Mouse (Mus musculus) ES-E14 (cell line): ENCODE data around the gene Akap5. TPM values are rescaled to one million over a fixed set of nuclear protein-coding genes. Genes with fewer than 3 reads are reported as not detected.

Source experiments
- DNase-seq: peaks from one replicate; pipeline ENCODE4 v3.0.0-alpha.2; 2013; ENCODE audit warnings: low read depth, low spot score
- H3K27ac ChIP-seq: 2 replicates; pipeline ENCODE4 v1.5.1; 2012; ENCODE audit warnings: low read depth, mild to moderate bottlenecking, low read length, moderate library complexity, mixed read lengths; ENCODE audit not compliant: poor library complexity, insufficient read depth, severe bottlenecking
- H3K36me3 ChIP-seq: 2 replicates; pipeline ENCODE4 v1.6.1; 2012; ENCODE audit warnings: mild to moderate bottlenecking, low read length, moderate library complexity, mixed read lengths; ENCODE audit not compliant: control insufficient read depth, poor library complexity, insufficient read depth, severe bottlenecking
- H3K4me1 ChIP-seq, 2 experiments: fragments of 150-350 bp in 1 of 2; sonication (generic) in 1 of 2; 2 replicates each; pipeline ENCODE4 v1.6.1; 2012; ENCODE audit warnings: low read length in 2 of 2, mild to moderate bottlenecking in 1 of 2, mixed read lengths in 1 of 2; ENCODE audit not compliant: control insufficient read depth in 2 of 2, insufficient read depth in 2 of 2, poor library complexity in 1 of 2
- H3K4me3 ChIP-seq, 2 experiments: fragments of 150-350 bp in 1 of 2; sonication (generic) in 1 of 2; 2 replicates each; pipeline ENCODE4 v1.5.1; 2012; ENCODE audit warnings: low read length in 2 of 2, low read depth in 1 of 2, mild to moderate bottlenecking in 1 of 2, mixed read lengths in 1 of 2; ENCODE audit not compliant: insufficient read depth in 1 of 2, poor library complexity in 1 of 2, severe bottlenecking in 1 of 2
- H3K9ac ChIP-seq: 2 replicates; pipeline ENCODE4 v1.6.1; 2012; ENCODE audit warnings: low read depth, mild to moderate bottlenecking, low read length, mixed read lengths; ENCODE audit not compliant: poor library complexity, insufficient read depth, severe bottlenecking
- H3K9me3 ChIP-seq: fragments of 150-350 bp; sonication (generic); 2 replicates; pipeline ENCODE4 v1.6.1; 2012; ENCODE audit warnings: low read depth, mild to moderate bottlenecking, low read length; ENCODE audit not compliant: control insufficient read depth, insufficient read depth
- CHD2 ChIP-seq: IDR thresholded peaks from 2 replicates; pipeline ENCODE4 v1.6.1; 2014; ENCODE audit warnings: mild to moderate bottlenecking, low read depth, low read length, inconsistent platforms
- HCFC1 ChIP-seq: IDR thresholded peaks from 2 replicates; pipeline ENCODE4 v1.6.1; 2012; ENCODE audit warnings: low read length, inconsistent platforms, borderline replicate concordance; ENCODE audit not compliant: insufficient read depth
- MAFK ChIP-seq: IDR thresholded peaks from 2 replicates; pipeline ENCODE4 v1.6.1; 2014; ENCODE audit warnings: mild to moderate bottlenecking, low read depth, low read length, inconsistent platforms; ENCODE audit not compliant: insufficient read depth
- ZC3H11A ChIP-seq: IDR thresholded peaks from 2 replicates; pipeline ENCODE4 v1.6.1; 2012; ENCODE audit warnings: low read depth, mild to moderate bottlenecking, inconsistent platforms, low read length, borderline replicate concordance
- ZNF384 ChIP-seq: IDR thresholded peaks from 2 replicates; pipeline ENCODE4 v1.6.1; 2012; ENCODE audit warnings: low read depth, low read length, inconsistent platforms
- in situ Hi-C, 2 experiments: fragments of 600-800 bp; cut with MboI; formaldehyde crosslinking; loops; one replicate each; pipeline ENCODE4 v1.15.1; 2025; ENCODE audit warnings: low sequenced_read_pairs in 2 of 2, inconsistent platforms in 1 of 2; ENCODE audit not compliant: unreplicated experiment in 2 of 2
- total RNA-seq: library from RNA; depleted of rRNA; stranded (reverse); fragments of 300-350 nt; gene quantifications from 2 replicates; pipeline ENCODE4 v1.2.3, GENCODE M21; 2012

Gene Akap5
- total RNA-seq, 1 experiment, result 5.2 TPM

DNA sequence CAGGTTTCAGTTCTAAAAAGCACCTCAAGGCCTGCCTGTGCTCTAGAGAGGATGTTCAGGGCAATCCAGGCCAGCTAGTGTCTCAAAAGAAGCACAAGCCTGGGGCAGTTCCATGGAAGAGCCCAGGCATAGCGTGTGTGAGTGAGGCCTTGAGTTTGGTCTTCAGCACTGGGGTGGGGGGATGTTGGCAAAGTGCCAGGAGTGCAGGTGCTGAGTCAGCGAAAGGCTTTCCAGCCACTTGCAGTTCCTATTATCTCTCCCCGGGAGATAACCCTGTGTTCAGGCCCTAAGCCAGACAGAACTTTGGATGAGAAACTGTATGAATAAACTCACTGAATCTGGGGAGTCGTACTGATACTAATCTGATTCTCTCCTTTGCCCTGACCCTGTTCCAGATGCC, 42.6 kb upstream of the Akap5 start:
- H3K4me1 ChIP-seq, result no peaks in the 10 kb centered on the region
- in situ Hi-C loops, result no loop called here
- no peaks in the 10 kb centered on the region for H3K9me3 ChIP-seq
- peaks cover 66% of the 10 kb centered on the region for H3K36me3 ChIP-seq
- H3K9ac ChIP-seq, result no peak overlapping the region
- no peak for DNase-seq
- TF ChIP-seq MAFK, result peak; percentile 98
- TF ChIP-seq ZC3H11A, result no peak
- TF ChIP-seq HCFC1, result no peak
- TF ChIP-seq CHD2, result no peak
- no peak for TF ChIP-seq ZNF384
- no peak overlapping the region for H3K27ac ChIP-seq
- no peak overlapping the region for H3K4me3 ChIP-seq

DNA sequence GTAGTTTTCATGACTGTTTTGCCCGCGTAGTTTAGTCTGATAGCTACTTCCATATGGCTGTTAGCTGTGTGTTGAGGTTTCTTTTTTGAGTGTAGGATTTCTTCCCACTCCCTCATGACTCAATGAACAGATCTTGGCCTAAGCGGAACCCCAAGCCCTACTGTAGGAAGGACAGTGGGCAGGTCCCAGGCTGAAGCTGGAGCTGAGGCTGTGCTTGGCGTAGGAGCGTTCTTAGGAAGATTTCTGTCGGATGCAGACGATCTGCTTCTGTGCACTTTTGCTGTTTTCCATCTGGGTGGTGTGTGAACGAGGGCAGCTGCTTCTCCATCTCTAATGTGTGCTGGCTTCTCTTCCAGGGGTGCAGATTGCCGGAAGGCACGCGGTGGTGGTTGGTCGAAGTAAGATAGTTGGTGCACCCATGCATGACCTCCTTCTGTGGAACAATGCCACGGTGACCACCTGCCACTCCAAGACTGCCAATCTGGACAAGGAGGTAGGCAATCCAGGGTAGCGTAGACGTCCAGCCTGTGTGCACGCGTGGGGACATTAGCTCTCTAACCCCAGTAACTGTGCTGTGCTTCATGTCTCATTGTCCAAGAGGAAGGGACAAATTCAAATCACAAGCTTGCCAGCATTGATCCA, 42.0 kb upstream of the Akap5 start:
- H3K9me3 ChIP-seq, result no peaks in the 10 kb centered on the region
- in situ Hi-C loops, result no loop called here
- H3K4me1 ChIP-seq, result no peaks in the 10 kb centered on the region
- no peak overlapping the region for H3K9ac ChIP-seq
- no peak overlapping the region; the same call in 1 of the 2 replicates for H3K27ac ChIP-seq
- no peak overlapping the region for H3K4me3 ChIP-seq
- no peak for DNase-seq
- TF ChIP-seq HCFC1 (no peak), ZNF384 (no peak), CHD2 (no peak), MAFK (no peak), ZC3H11A (no peak)
- peaks cover 66% of the 10 kb centered on the region for H3K36me3 ChIP-seq

DNA sequence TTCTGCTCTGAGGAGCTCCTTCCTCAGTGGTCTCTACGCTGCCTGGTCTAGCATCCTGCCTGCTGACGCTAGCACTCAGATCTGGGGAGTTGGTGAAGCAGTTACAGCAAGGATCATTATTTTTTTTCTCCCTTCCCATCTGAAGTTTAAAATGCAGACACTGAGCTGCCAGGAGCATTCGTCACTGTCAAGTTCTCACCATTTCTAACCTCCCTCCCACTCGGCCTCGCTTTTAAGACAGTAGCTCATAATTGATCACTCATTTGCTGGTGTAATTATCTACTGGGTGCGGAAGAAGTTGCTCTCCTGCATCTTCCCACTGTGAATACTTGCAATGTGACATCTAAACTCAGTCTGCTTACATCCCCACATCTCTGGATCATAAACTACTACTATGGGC, 39.3 kb upstream of the Akap5 start:
- no peak overlapping the region for H3K9ac ChIP-seq
- peaks cover 67% of the 10 kb centered on the region for H3K36me3 ChIP-seq
- no peaks in the 10 kb centered on the region for H3K9me3 ChIP-seq
- in situ Hi-C loops, result no loop called here
- no peak overlapping the region for H3K27ac ChIP-seq
- no peak for TF ChIP-seq MAFK
- TF ChIP-seq ZC3H11A, result no peak
- no peak for TF ChIP-seq CHD2
- TF ChIP-seq HCFC1, result no peak
- no peak for TF ChIP-seq ZNF384
- H3K4me3 ChIP-seq, result no peak overlapping the region
- no peak for DNase-seq
- no peaks in the 10 kb centered on the region for H3K4me1 ChIP-seq

DNA sequence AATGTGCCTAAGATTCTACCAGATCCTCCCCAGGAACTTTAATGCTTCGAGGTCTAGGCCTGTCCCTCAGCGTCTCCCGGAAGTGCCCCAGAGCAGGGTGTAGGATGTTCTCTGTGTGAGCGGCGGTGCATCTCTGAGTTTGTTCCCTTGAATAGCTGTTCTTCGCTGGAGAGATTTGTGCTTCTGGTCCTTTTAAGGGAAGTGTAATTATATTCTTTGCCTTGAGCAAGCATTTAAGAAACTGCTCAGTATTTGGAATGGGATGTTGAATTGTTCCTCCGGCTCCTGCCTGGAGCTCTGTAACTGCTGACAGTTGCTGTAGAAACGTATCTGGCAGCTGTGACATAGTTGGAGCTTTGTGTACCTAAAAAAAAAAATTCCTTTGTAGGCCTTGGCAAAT, 36.7 kb upstream of the Akap5 start:
- in situ Hi-C loops, result no loop called here
- TF ChIP-seq ZNF384 (no peak), CHD2 (no peak), HCFC1 (no peak), MAFK (no peak), ZC3H11A (no peak)
- peaks cover 69% of the 10 kb centered on the region for H3K36me3 ChIP-seq

DNA sequence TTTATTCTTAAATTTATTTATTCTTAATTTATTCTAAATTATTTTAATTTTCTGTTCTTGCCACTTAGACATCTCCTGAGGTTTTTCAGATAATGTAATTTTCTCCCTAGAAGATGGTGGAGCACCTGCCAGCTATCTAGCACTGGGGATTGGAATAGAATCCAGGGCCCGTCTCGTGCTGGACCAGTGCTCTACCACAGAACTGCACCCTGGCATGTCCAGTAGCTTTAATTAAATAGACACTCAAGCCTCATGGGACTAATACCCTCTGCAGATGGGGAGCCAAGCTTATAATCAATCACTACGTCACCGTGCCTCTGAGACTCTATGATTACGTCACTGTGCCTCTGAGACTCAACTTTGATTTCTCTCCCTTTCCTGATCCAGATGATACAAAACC, 36.2 kb upstream of the Akap5 start:
- H3K36me3 ChIP-seq, result peaks cover 65% of the 10 kb centered on the region
- H3K9ac ChIP-seq, result no peak overlapping the region
- H3K9me3 ChIP-seq, result no peaks in the 10 kb centered on the region
- in situ Hi-C loops, result no loop called here
- H3K4me3 ChIP-seq, result no peak overlapping the region
- no peak for DNase-seq
- no peak for TF ChIP-seq ZC3H11A
- no peak overlapping the region for H3K27ac ChIP-seq
- peaks cover 0 to 4% of the 10 kb centered on the region in 2 experiments; a peak in 2 of 4 replicates for H3K4me1 ChIP-seq

More for the DNA sequence above, 36.7 kb upstream of the Akap5 start:
- Histone ChIP-seq H3K27ac (no peak overlapping the region), H3K4me3 (no peak overlapping the region), H3K9ac (no peak overlapping the region), H3K4me1 (peaks cover 0 to 4% of the 10 kb centered on the region in 2 experiments; a peak in 2 of 4 replicates), H3K9me3 (no peaks in the 10 kb centered on the region)
- DNase-seq, result no peak
